Mouse (Mus musculus) G1E-ER4 (cell line): Measurements from ENCODE around the gene Myof. TPM values are rescaled to one million over a fixed set of nuclear protein-coding genes. Genes with fewer than 3 reads are reported as not detected.

Experiments used
- GATA1 ChIP-seq: IDR thresholded peaks from one replicate; pipeline ENCODE4 v1.8.0; 2012; ENCODE audit warnings: low read length, inconsistent platforms
- polyA plus RNA-seq: library from polyadenylated mRNA; stranded (reverse); fragments of >175 nt; gene quantifications from 2 replicates; pipeline ENCODE4 v1.2.3, GENCODE M21; 2012

Myof gene
- not detected in 2 replicates for polyA plus RNA-seq

- no peak for TF ChIP-seq GATA1
Observed at GRCm38 (mm10) chr19:38043281-38043981, at the start of gene Myof. Myof (minus strand) TSS chr19:38043577.

DNA sequence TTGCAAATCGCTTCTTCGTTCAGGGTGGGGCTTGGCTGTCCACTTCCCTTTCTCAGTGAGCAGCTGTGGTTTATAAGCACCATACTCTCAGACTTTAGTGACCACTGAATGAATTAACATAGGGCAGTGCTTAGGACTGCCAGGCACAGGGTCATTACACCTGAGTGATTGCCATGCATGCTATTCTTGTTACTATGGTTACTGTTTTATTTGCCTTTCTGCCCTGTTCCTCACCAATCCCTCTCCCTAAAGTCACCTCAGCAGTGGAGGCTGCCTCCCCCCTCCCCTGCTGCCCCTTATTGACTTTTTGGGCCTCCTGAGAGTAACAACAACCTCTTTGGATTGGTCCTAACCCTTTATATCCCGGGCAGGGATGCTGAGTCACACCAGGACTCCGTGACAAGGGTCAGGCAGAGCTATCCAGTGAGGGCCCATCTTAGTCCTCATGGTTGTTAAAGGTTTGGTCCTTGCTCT is 48.2 kb upstream of the Myof start:
- TF ChIP-seq GATA1, result no peak

DNA sequence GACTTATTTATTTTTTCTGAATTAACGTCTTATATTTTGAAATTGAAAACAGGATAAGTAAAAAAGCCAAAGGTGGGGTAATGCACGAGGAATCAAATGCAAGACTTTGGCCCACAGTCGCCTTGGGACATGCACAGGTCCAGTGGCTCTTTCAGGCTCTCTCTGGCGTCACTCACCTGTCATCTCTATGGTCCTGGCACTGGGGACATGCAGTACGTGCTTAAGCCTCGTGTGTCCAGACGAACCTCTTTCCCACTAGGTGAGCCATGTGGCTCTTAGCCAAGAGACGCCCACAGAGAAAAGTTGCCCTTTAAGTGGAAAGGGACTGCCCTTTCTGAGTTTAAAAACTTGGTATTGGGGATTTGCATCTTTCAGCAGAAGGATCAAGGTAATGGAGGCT is 46.0 kb upstream of the Myof start:
- no peak for TF ChIP-seq GATA1

DNA sequence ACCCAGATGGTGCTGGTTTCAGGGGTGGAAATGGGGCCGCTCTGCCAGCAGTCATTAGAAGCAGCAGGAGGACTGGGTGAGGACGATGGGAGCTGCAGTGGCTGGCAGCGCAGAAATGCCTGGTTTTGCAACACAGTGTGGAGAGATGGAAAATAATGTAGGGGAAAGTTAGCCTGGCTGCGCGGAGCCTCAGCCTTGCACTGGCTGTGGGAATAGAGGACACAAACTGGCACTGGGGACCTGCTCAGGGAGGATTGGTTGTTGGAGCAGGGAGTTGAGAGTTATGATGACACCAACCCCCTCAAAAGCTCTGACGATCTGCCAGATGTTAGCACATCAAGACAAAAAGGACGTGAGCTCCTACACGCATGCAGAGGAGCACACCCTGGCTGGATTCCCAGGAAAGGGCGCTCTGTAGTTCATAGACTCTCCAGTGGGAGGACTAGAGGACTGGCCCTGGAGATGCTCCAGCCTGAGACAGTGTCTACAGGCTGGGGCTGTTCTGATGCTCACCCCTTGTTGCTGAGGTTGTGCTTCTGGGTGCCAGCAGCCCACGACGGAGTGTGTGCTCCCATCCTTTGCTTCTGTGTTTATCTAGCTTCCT is 43.7 kb upstream of the Myof start:
- TF ChIP-seq GATA1, result no peak

- no peak for TF ChIP-seq GATA1
Observed at GRCm38 (mm10) chr19:38085841-38086240, 42.5 kb upstream of the Myof start.

DNA sequence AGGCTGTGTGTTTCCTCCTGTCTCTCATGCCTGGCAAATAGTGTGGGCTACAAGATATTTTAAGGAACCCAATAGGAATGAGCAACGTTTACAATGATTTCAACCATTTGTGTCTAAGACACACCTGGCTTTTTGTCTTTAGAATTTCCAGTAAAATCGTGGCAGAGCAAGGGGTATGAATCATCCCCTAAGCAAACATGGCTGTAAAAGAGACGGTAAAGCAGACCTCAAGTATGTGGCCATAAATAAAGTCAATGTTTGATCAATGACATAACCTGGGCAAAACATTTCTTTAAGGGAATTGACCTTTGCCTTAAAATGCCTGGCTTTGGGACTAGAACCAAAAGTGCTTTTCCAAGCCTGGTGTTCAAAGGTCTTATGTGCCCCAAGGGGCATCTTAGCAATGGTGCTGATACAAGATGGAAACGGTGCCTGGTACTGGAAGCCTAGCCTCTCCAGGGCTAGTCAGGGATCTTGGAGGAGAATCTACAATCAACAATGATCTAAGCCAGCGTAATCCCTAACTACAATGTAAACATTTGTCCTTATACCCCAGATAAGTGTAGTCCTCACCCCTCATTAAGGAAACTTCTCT is 39.7 kb upstream of the Myof start:
- no peak for TF ChIP-seq GATA1

DNA sequence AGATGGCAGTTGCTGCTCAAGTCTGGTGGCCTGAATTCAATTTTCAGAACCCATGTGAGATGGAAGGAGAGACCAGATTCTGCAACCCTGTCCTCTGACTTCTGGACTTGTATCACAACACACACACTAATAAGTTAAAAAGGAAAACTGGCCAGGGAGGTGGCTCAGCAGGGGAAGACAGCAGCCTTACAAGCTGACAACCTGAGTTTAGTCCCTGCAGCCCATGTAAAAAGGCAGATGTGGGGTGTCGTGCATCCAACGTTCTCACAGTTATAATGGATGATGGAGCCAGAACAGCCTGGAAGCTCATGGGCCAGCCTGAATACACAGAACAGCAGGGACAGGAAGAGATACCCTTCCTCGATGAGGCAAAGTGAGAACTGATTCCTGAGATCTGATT is 38.0 kb upstream of the Myof start:
- TF ChIP-seq GATA1, result no peak

- TF ChIP-seq GATA1, result no peak
Observed at GRCm38 (mm10) chr19:38077851-38078540, 34.6 kb upstream of the Myof start.

- no peak for TF ChIP-seq GATA1
Observed at GRCm38 (mm10) chr19:38076251-38076650, 32.9 kb upstream of the Myof start.

GRCm38 (mm10) chr19:38075051-38075450 is 31.7 kb upstream of the Myof start:
- no peak for TF ChIP-seq GATA1

DNA sequence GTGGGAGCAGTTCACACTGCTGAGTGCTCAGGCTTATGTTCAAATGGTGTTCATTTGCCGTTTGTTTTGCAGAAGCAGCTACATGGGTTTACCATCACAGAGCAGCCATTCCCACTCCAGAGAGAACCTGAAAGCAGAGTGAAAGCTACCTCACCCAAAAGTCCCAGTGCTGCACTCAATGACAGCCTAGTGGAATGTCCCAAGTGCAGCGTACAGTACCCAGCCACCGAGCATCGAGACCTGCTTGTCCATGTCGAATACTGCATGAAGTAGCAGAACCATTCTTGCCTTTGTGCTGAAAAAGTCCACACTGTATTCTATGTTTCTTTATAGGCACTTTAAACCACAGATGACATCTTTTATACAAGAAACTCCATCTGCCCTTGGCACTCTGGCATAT is 29.8 kb upstream of the Myof start:
- no peak for TF ChIP-seq GATA1

- no peak for TF ChIP-seq GATA1
Observed at GRCm38 (mm10) chr19:38064051-38064450, 20.7 kb upstream of the Myof start.

GRCm38 (mm10) chr19:38063201-38063600 is 19.8 kb upstream of the Myof start:
- no peak for TF ChIP-seq GATA1

DNA sequence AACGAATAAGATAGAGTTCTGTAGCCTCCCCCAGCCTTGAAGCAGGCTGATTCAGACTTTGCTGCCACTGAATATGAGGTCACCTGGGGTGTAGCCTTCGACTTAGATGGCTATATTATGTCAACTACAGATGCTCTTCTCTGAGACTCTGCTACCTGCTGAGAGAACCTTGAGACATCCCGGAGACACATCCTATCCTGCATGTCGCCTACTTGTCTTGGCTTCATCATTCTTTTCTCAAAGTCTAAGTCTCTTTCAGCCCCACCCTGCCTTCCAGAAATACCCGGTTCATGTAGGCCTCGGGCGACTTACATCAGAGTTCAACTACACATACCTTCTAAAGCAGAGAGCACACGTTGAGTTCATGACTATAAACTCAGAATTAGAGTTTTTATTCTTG is 13.6 kb upstream of the Myof start:
- TF ChIP-seq GATA1, result no peak

- no peak for TF ChIP-seq GATA1
Observed at GRCm38 (mm10) chr19:38056276-38056675, 12.9 kb upstream of the Myof start.

DNA sequence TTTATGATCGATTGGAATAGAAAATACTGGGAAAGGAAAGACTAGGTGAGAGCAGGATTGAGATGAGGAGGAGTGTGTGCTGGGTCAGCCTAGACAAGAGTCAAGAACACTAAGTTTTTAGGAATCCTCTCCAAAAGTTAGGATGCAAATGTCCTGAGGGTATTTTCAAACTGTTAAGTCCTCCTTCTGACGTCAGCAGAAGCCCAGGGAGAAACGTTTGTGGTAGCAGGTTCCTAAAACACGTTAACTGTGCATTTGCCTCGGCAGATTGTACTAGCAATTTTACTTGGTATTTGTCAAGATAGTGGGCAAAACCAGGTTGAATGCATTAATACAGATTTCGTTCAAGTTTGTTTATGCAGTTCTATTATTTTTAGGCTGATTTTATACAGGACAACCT is 12.4 kb upstream of the Myof start:
- TF ChIP-seq GATA1, result no peak
